Mouse (Mus musculus) stomach, postnatal 0 days (tissue): ENCODE data around the gene Midn. TPM values are rescaled to one million over a fixed set of nuclear protein-coding genes. Genes with fewer than 3 reads are reported as not detected.

Experiments
- ATAC-seq: fragments of 200-750 bp; cut with Nextera tagmentation; 2 replicates; pipeline ENCODE4 v1.8.0; 2017; ENCODE audit not compliant: low FRiP score, low TSS enrichment
- DNase-seq: peaks from one replicate; pipeline ENCODE4 v3.0.0-alpha.2; 2016; ENCODE audit warnings: low spot score
- H3K27ac ChIP-seq: fragments of 300-500 bp; sonication (generic); replicated peaks from 2 replicates; pipeline ENCODE4 v1.5.1; 2014; ENCODE audit warnings: mild to moderate bottlenecking, control low read depth
- H3K27me3 ChIP-seq: fragments of 300-500 bp; sonication (generic); 2 replicates; pipeline ENCODE4 v1.6.1; 2014; ENCODE audit warnings: low read length; ENCODE audit not compliant: control insufficient read depth, insufficient read depth
- H3K36me3 ChIP-seq: fragments of 300-500 bp; sonication (generic); 2 replicates; pipeline ENCODE4 v1.6.1; 2014; ENCODE audit warnings: low read length, mixed read lengths; ENCODE audit not compliant: control insufficient read depth, insufficient read depth
- H3K4me1 ChIP-seq: fragments of 300-500 bp; sonication (generic); replicated peaks from 2 replicates; pipeline ENCODE4 v1.6.1; 2014; ENCODE audit warnings: antibody characterized with exemption; ENCODE audit not compliant: control insufficient read depth, insufficient read depth
- H3K4me2 ChIP-seq: fragments of 300-500 bp; sonication (generic); replicated peaks from 2 replicates; pipeline ENCODE4 v1.6.1; 2014; ENCODE audit warnings: low read depth, mild to moderate bottlenecking, control low read depth, moderate library complexity
- H3K4me3 ChIP-seq: fragments of 300-500 bp; sonication (generic); 2 replicates; pipeline ENCODE4 v1.5.1; 2014; ENCODE audit warnings: low read depth, low read length, control low read depth
- H3K9ac ChIP-seq: fragments of 300-500 bp; sonication (generic); 2 replicates; pipeline ENCODE4 v1.6.1; 2014; ENCODE audit warnings: mild to moderate bottlenecking, low read length, control low read depth, mixed read lengths
- H3K9me3 ChIP-seq: fragments of 300-500 bp; sonication (generic); 2 replicates; pipeline ENCODE4 v1.6.1; 2016; ENCODE audit warnings: low read length; ENCODE audit not compliant: control insufficient read depth
- CTCF ChIP-seq: IDR thresholded peaks from 2 replicates; pipeline ENCODE4 v1.5.1; 2016; ENCODE audit warnings: antibody characterized with exemption, low read depth, mild to moderate bottlenecking, moderate library complexity
- EP300 ChIP-seq: optimal IDR thresholded peaks from 2 replicates; pipeline ENCODE3; 2016; ENCODE audit warnings: antibody characterized with exemption
- WGBS: fragments of 180-500 bp; shearing (Covaris S2); extraction: QIAGEN DNeasy Blood & Tissue Kit; methylation state at CpG from one replicate; pipeline ENCODE4 v1.1.7; 2014; 5-methylcytosine and 5-hydroxymethylcytosine counted together
- polyA plus RNA-seq: library from polyadenylated mRNA; unstranded; fragments of >200 nt; fragmentation: Nextera tagmentation; extraction: Ambion mirVana; gene quantifications from 2 replicates; pipeline ENCODE4 v1.2.1, GENCODE M21; 2015

Midn gene
- polyA plus RNA-seq, 1 experiment from 2014 or later, result 9.6 TPM

DNA sequence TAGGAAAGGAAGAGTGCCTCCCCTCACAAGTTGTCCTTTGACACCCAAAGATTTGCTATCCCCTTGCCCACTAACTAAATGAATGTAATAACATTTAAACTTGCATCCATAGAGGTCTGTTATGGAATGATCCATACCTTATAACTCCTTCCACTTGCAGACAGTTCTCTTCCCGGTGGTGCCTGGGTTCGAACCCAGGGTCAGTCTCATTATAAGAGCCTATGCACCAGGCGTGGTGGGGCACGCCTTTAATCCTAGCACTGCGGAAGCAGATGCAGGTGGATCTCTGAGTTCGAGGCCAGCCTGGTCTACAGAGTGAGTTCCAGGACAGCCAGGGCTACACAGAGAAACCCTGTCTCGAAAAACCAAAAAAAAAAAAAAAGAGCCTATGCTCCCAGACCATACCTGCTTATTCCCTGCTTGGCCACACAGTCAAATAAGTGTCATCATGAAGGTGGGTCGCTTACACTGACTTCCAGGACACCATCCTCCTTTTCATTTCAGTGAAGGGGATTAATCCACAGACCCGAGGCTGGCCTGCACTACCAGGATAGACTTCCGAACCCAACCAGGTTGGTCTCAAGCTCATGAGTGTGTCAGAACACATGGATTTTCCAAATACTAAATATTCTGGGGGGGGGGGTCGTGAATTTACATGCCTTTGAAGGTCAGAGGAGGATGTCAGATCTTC, 8.0 kb upstream of the Midn start:
- 76% methylated on average over 11 of the region's 11 CpGs for WGBS
- no peaks in the 10 kb centered on the region for H3K9me3 ChIP-seq
- TF ChIP-seq CTCF, result no peak
- TF ChIP-seq EP300, result no peak

DNA sequence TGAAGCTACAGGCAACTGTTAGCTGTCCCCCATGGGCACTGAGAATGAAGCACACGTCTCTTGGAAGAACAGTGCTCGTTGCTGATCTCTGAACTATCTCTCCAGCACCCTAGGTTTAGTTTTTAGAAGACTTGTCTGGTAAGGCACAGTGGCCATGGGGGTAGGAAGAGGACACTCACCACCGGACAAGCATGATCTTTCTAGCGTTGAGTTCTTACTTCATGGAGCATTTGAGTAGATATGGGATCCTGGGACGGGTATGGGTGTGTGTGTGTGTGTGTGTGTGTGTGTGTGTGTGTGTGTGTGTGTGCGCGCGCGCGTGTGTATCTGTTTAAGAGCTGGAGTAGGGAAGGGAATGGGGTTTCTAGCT, 7.4 kb upstream of the Midn start, which contains the start of gene Cbarp:
Gene Cbarp (minus strand): TSS at position 170 of the 370 bp plus-strand sequence.
- WGBS, result 60% methylated on average over 9 of the region's 10 CpGs
- H3K4me2 ChIP-seq, result peak within 1 kb of the TSS; percentile 49
- no peak for TF ChIP-seq CTCF
- no peak for TF ChIP-seq EP300
- H3K36me3 ChIP-seq, result peaks cover 8% of the 10 kb centered on the region; the same call in 1 of the 2 replicates
- H3K27ac ChIP-seq, result peak within 1 kb of the TSS; percentile 93
- no peak for ATAC-seq
- peak within 1 kb of the TSS; percentile 75; the same call in 1 of the 2 replicates for H3K4me3 ChIP-seq
- H3K9ac ChIP-seq, result peak within 1 kb of the TSS; percentile 43; the same call in 1 of the 2 replicates
- H3K4me1 ChIP-seq, result peaks cover 5% of the 10 kb centered on the region; the same call in 1 of the 2 replicates
- no peaks in the 10 kb centered on the region for H3K27me3 ChIP-seq
- H3K9me3 ChIP-seq, result no peaks in the 10 kb centered on the region
- no peak for DNase-seq

More for the DNA sequence above, 8.0 kb upstream of the Midn start:
- peaks cover 5% of the 10 kb centered on the region; the same call in 1 of the 2 replicates for H3K4me1 ChIP-seq
- no peaks in the 10 kb centered on the region for H3K27me3 ChIP-seq
- ATAC-seq (no peak), DNase-seq (no peak)
- no peak overlapping the region for H3K27ac ChIP-seq
- no peak overlapping the region for H3K4me2 ChIP-seq
- H3K4me3 ChIP-seq, result no peak overlapping the region
- no peak overlapping the region for H3K9ac ChIP-seq
- peaks cover 7% of the 10 kb centered on the region; the same call in 1 of the 2 replicates for H3K36me3 ChIP-seq

DNA sequence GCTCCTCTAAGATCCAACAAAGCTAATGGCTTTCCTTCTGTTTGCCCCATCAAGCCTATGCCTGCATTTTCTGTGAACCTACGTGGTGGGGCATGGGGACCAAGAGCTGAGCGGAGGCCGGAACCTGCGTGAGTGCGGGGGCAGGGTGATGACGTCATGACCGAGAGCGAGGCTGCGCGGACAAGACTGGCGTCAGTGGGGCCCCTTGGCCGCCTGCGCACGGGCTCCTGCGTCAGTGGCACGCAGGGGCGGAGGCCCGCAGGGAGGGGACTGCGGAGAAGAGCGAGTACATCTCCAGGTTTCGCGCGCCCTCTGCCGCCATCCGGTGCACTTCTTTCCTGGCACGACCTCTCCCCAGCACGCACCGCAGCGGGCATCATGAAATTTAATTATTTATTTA, 6.8 kb upstream of the Midn start:
- ATAC-seq (peak; percentile 75), DNase-seq (peak; percentile 95)
- Histone ChIP-seq H3K36me3 (peaks cover 10% of the 10 kb centered on the region; the same call in 1 of the 2 replicates), H3K9ac (peak overlapping the region; percentile 43; the same call in 1 of the 2 replicates), H3K27ac (peak overlapping the region; percentile 93), H3K9me3 (no peaks in the 10 kb centered on the region), H3K4me3 (peak overlapping the region; percentile 75; the same call in 1 of the 2 replicates), H3K27me3 (no peaks in the 10 kb centered on the region), H3K4me1 (peaks cover 8% of the 10 kb centered on the region; the same call in 1 of the 2 replicates), H3K4me2 (peak overlapping the region; percentile 49)
- TF ChIP-seq EP300, result no peak
- peak; percentile 78 for TF ChIP-seq CTCF
- WGBS, result under 1% methylated on average over 29 of the region's 29 CpGs

DNA sequence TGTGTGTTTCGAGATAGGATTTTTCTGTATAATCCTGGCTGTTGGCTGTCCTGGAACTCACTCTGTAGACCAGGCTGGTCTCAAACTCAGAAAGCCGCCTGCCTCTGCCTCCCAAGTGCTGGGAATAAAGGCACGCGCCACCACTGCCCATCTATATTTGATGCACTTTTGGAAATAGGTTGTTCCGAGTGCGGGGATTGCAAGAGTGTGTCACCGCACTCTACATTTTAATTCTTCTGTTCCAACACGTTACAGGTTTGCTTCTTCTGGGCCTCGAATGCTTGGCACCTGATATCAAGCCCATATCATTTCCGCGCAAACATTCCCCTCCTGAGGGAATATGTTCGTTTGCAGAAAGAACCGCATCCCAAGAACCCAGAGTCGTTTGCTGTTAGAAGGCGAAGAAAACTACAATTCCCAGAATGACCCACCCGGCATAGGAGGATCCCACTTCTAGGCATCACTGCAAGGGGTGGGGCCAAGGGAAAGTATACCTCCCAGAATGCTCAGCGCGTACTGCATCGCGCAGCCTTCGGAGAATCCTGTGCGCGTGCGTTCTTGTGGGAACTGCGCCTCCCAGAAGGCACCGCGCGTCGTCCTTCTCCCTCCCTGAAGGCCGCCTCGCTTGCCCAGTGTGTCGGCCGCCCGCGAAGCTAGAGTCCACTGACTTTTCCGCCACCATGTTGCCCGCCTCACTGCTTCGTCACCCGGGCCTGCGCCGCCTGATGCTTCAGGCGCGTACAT, 6.1 kb upstream of the Midn start:
- Histone ChIP-seq H3K36me3 (peaks cover 10% of the 10 kb centered on the region; the same call in 1 of the 2 replicates), H3K9me3 (no peaks in the 10 kb centered on the region), H3K4me1 (peaks cover 8% of the 10 kb centered on the region; the same call in 1 of the 2 replicates), H3K4me2 (peak overlapping the region; percentile 80), H3K9ac (peak overlapping the region; percentile 89), H3K27ac (peak overlapping the region; percentile 93), H3K4me3 (peak overlapping the region; percentile 75), H3K27me3 (no peaks in the 10 kb centered on the region)
- TF ChIP-seq EP300 (peak; percentile 65), CTCF (peak; percentile 17; the same call in 1 of the 2 replicates)
- DNase-seq (peak; percentile 97), ATAC-seq (peak; percentile 84)
- under 1% methylated on average over 43 of the region's 43 CpGs for WGBS

DNA sequence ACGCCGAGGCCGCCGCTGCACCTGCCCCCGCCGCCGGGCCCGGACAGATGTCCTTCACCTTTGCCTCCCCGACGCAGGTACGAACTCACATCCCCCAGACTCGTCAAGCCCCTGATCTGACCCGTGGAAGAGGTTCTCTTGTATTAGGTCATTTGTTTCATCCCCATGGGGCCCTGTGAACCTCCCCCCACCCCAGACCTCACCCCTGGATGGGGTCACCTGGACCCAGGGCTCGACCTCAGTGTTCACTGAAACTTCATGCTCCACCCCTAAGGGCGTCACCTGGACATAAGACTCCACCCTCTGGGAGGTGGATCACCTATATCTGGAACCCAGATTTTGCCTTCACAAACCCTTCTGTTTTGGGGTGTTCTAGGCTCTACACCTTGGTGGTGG, 5.5 kb upstream of the Midn start:
- H3K4me3 ChIP-seq, result peak overlapping the region; percentile 75
- peak overlapping the region; percentile 89 for H3K9ac ChIP-seq
- TF ChIP-seq EP300 (no peak), CTCF (peak; percentile 0; the same call in 1 of the 2 replicates)
- H3K4me1 ChIP-seq, result peaks cover 8% of the 10 kb centered on the region; the same call in 1 of the 2 replicates
- ATAC-seq (no peak; the same call in none of the 2 replicates), DNase-seq (peak; percentile 72)
- H3K9me3 ChIP-seq, result no peaks in the 10 kb centered on the region
- H3K27ac ChIP-seq, result peak overlapping the region; percentile 93
- peaks cover 10% of the 10 kb centered on the region; the same call in 1 of the 2 replicates for H3K36me3 ChIP-seq
- no peaks in the 10 kb centered on the region for H3K27me3 ChIP-seq
- peak overlapping the region; percentile 80 for H3K4me2 ChIP-seq
- WGBS, result under 1% methylated on average over 15 of the region's 15 CpGs
